Mouse (Mus musculus): ENCODE results near the gene Gas1. TPM values are rescaled to one million over a fixed set of nuclear protein-coding genes. Genes with fewer than 3 reads are reported as not detected.

The Gas1 gene
- total and polyA plus RNA-seq, 2 experiments = 13.9 to 28.2 TPM

- no peak for TF ChIP-seq POLR2A (IDR thresholded peaks at IDR 0.05; ENCODE audit: extremely low read depth, insufficient read depth, low read length)
- no peak for TF ChIP-seq CTCF (IDR thresholded peaks at IDR 0.05; ENCODE audit: low read depth, low read length)
- Histone ChIP-seq H3K9ac (ENCODE audit: low read depth, low read length) (no peak overlapping the region), H3K27me3 (ENCODE audit: control insufficient read depth, insufficient read depth, low read length) (no peaks in the 10 kb centered on the region), H3K36me3 (ENCODE audit: control insufficient read depth, insufficient read depth, low read length) (no peaks in the 10 kb centered on the region), H3K79me2 (ENCODE audit: control insufficient read depth, insufficient read depth, low read length) (no peaks in the 10 kb centered on the region), H3K27ac (replicated peaks; ENCODE audit: insufficient read depth, low read depth, low read length) (peak overlapping the region; percentile 45), H3K4me3 (ENCODE audit: insufficient read depth, low read depth, low read length) (no peak overlapping the region), H3K4me1 (ENCODE audit: control insufficient read depth, insufficient read depth, low read length) (peaks cover 9% of the 10 kb centered on the region)
- 34% methylated on average over 3 of the region's 3 CpGs for WGBS
- DNase-seq (ENCODE audit: extremely low read depth, low read depth, low spot score) = no peak
Measured at GRCm38 (mm10) chr13:60125020-60125419, 52.1 kb downstream of the Gas1 start.

GRCm38 (mm10) chr13:60124456-60124855, 52.7 kb downstream of the Gas1 start:
- DNase-seq (ENCODE audit: extremely low read depth, low read depth, low spot score) = peak; percentile 88
- Histone ChIP-seq H3K27me3 (ENCODE audit: control insufficient read depth, insufficient read depth, low read length) (no peaks in the 10 kb centered on the region), H3K9ac (ENCODE audit: low read depth, low read length) (no peak overlapping the region; the same call in 1 of the 2 replicates), H3K4me3 (ENCODE audit: insufficient read depth, low read depth, low read length) (peak overlapping the region; percentile 41), H3K27ac (replicated peaks; ENCODE audit: insufficient read depth, low read depth, low read length) (peak overlapping the region; percentile 67), H3K4me1 (ENCODE audit: control insufficient read depth, insufficient read depth, low read length) (peaks cover 9% of the 10 kb centered on the region), H3K79me2 (ENCODE audit: control insufficient read depth, insufficient read depth, low read length) (no peaks in the 10 kb centered on the region), H3K36me3 (ENCODE audit: control insufficient read depth, insufficient read depth, low read length) (no peaks in the 10 kb centered on the region)
- no peak for TF ChIP-seq CTCF (IDR thresholded peaks at IDR 0.05; ENCODE audit: low read depth, low read length)
- TF ChIP-seq POLR2A (IDR thresholded peaks at IDR 0.05; ENCODE audit: extremely low read depth, insufficient read depth, low read length) = no peak
- 26% methylated on average over 7 of the region's 7 CpGs for WGBS

All from liver, adult 2 months (tissue).